Mouse (Mus musculus): ENCODE data around the gene Pak3. TPM values are rescaled to one million over a fixed set of nuclear protein-coding genes. Genes with fewer than 3 reads are reported as not detected.
"Not testable (repeated sequence)": the region's sequence is repeated elsewhere in the genome, so short reads cannot be mapped to it uniquely, and the experiment has no call there.

Gene Pak3
- 149 and 162 TPM in 2 replicates for polyA plus RNA-seq (2015; fragmentation: Nextera tagmentation; extraction: Ambion mirVana)

DNA sequence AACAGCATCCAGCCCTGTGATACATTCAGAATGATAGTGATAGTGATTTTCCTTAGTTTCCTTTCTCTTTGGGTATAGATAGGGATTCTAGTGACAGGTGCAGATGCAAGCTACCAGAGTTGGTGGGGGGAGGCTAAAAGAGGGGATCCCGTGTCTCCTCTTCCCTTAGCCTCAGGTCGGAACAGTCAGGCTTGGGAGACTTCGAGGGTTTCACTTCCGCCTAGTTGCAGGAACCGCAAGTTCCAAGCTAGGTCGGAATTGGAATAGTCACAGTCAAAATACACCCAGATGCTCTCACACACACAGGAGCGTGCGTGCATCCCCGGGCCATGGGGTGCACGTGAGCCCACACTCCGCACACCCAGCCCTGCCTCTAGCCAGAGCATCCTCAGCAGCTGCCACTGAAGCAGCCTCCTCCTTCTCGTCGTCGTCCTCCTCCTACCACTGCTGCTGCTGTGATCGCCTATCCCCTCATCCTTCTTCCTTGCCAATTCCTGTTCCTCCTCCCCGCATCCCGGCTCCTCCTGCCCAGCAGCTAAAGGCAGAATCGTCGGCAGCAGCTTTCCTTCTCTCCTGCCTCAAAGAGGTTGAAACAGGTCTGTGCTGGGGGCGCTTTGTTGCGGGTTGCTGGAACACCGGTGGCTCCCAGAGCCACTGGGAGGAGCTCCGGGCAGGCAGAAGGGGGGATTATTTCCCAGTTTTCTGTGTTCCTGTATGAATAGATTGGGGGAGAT, at the start of gene Pak3:
Pak3 (plus strand) TSS at position 424 of the 734 bp plus-strand sequence.
- Histone ChIP-seq H3K9ac (peak within 1 kb of the TSS; percentile 77), H3K4me2 (peak within 1 kb of the TSS; percentile 62), H3K27ac (peak within 1 kb of the TSS; percentile 91), H3K9me3 (replicated peaks) (no peaks in the 10 kb centered on the region), H3K36me3 (ENCODE audit: poor library complexity, severe bottlenecking) (no peaks in the 10 kb centered on the region), H3K27me3 (peaks cover 4% of the 10 kb centered on the region; the same call in 1 of the 2 replicates), H3K4me1 (peaks cover 11% of the 10 kb centered on the region; the same call in 1 of the 2 replicates), H3K4me3 (peak within 1 kb of the TSS; percentile 47)
- ATAC-seq, result peak; percentile 90
- 12% methylated on average over 21 of the region's 23 CpGs for WGBS

DNA sequence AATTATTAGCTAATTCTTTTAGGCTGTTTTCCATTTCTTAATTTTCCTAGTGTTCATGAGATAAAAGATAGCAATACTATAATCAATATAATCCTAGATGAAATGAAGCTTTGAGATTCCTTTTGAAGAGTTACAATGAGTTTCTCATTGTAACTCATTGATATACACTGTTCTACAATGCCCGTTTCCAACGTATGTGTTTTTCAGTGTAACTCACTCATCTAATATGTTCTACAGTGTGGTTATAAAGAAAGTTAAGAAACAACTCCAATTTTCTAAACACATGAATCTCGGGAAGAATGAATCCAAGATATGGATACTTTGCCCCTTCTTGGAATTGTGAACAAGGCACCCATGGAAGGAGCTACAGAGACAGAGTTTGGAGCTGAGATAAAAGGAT, 35.5 kb upstream of the Pak3 start:
- Histone ChIP-seq H3K9ac (no peak overlapping the region), H3K9me3 (replicated peaks) (peaks cover 3% of the 10 kb centered on the region), H3K27me3 (no peaks in the 10 kb centered on the region), H3K4me3 (no peak overlapping the region), H3K27ac (no peak overlapping the region), H3K4me1 (no peaks in the 10 kb centered on the region), H3K4me2 (no peak overlapping the region), H3K36me3 (ENCODE audit: poor library complexity, severe bottlenecking) (no peaks in the 10 kb centered on the region)
- ATAC-seq, result peak; percentile 100
- WGBS, result 80% methylated on average over 3 of the region's 3 CpGs

DNA sequence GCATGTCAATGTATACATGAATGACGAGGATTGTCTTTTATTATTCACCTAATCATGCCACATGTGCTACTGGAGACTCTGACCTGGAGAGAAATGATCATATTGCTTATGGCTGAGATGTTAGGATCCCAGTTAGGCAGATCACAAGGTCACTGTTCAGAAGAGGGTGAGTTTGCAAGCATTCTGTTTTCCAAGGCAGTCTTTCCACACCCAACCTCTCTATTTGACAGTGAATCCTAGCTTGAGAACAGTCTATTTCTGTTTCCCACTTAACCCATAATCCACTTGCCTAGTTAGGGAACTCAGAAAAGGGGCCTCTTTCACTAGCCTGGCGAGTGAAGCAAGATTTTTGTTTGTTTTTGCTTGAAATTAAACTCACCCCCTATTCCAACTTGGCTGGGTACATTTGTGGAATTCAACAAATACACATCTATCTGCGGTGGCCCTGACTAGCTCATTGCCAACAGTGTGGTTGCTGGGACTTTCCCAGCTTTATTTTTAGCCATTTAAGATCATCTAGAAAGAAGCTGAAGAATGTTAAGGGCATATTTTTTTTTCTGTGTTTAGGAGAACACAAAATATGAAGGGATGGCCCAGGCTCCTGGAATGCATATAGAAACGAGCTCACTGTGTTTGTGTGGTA, 17.2 kb upstream of the Pak3 start:
- Histone ChIP-seq H3K27me3 (no peaks in the 10 kb centered on the region), H3K4me1 (no peaks in the 10 kb centered on the region), H3K9ac (no peak overlapping the region), H3K4me2 (no peak overlapping the region), H3K4me3 (no peak overlapping the region), H3K36me3 (ENCODE audit: poor library complexity, severe bottlenecking) (no peaks in the 10 kb centered on the region), H3K27ac (no peak overlapping the region), H3K9me3 (replicated peaks) (no peaks in the 10 kb centered on the region)
- no peak for ATAC-seq
- WGBS, result 62% methylated on average over 4 of the region's 4 CpGs

DNA sequence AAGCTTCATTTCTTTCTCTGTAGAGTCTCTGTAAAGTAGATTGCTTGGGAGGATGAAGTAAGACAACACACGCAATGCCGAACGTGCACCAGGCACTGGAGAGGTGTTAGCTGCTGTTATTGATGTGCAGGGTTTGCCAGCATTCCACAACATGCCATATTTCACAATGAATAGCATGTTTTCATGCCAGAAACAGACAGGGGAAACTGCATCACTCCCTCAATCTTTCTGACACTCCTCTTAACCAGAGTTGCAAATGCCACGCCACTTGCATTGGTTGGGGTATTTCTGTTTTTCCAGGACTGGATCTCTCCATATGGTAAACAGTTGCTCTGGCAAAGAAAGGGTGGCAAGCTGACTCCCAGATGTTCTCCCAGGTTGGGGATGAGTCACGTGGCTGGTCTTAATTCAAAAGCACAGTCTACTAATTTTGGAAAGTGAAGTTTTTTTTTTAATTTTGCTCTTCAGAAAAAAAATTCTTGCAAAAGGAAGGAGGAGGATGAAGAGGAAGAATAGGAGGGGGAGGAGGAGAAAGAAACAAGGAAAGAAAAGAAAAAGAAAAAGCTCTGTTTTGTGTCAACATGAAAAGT, 16.5 kb upstream of the Pak3 start:
- no peak for ATAC-seq
- Histone ChIP-seq H3K27ac (no peak overlapping the region), H3K27me3 (no peaks in the 10 kb centered on the region), H3K4me2 (no peak overlapping the region), H3K4me1 (no peaks in the 10 kb centered on the region), H3K4me3 (no peak overlapping the region), H3K36me3 (ENCODE audit: poor library complexity, severe bottlenecking) (no peaks in the 10 kb centered on the region), H3K9me3 (replicated peaks) (no peaks in the 10 kb centered on the region), H3K9ac (no peak overlapping the region)
- WGBS, result 76% methylated on average over 5 of the region's 5 CpGs

DNA sequence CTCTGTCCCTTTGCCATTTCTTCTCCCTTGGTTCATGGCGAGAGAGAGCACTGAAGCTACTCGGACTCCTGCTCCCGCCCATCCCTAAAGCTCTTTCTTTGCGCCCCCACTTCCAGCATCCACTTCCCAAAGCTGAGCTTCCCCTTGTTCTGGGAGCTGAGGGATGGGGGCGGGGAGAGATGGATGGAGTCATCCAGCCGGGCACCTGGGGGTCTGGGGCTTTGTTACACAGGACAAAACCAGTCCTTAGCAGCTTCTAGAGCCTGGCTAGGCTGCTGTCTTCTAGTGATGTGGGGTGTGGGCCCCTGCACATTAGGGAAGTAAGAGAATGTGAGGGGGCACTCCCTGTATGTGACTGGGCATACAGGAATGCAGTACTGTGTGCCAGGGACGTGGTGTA, 526 bp downstream of the Pak3 start:
- Histone ChIP-seq H3K27ac (peak overlapping the region; percentile 91), H3K9me3 (replicated peaks) (no peaks in the 10 kb centered on the region), H3K27me3 (peaks cover 4% of the 10 kb centered on the region; the same call in 1 of the 2 replicates), H3K9ac (peak overlapping the region; percentile 77), H3K4me2 (peak overlapping the region; percentile 62), H3K4me1 (peaks cover 11% of the 10 kb centered on the region; the same call in 1 of the 2 replicates), H3K4me3 (peak overlapping the region; percentile 47), H3K36me3 (ENCODE audit: poor library complexity, severe bottlenecking) (no peaks in the 10 kb centered on the region)
- ATAC-seq, result peak; percentile 82
- 12% methylated on average over 6 of the region's 7 CpGs for WGBS

DNA sequence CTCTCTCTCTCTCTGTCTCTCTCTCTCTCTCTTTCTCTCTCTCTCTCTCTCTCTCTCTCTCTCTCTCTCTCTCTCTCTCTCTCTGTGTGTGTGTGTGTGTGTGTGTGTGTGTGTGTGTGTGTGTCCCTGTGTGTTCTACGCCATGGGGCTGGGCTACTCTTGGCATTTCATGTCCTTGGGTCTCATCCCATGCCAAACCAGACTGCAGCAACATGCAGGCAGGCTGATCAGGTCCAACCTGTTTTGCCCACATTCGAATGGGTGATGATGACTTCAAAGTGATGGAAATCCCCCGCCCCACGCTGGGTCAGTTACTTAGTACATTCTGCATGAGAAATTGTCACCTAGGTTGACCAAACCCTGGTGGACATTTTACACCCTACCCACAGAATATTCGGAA, 1.1 kb downstream of the Pak3 start:
- not testable (repeated sequence) for H3K27me3 ChIP-seq; H3K9ac ChIP-seq; H3K36me3 ChIP-seq (ENCODE audit: poor library complexity, severe bottlenecking); H3K9me3 ChIP-seq (replicated peaks); H3K27ac ChIP-seq
- 0 out of 2 replicates have a peak, but pooled peaks have one; percentile 10 for ATAC-seq
- Histone ChIP-seq H3K4me2 (peak overlapping the region; percentile 62), H3K4me1 (peaks cover 11% of the 10 kb centered on the region; the same call in 1 of the 2 replicates), H3K4me3 (peak overlapping the region; percentile 47)
- 56% methylated on average over 5 of the region's 5 CpGs for WGBS

DNA sequence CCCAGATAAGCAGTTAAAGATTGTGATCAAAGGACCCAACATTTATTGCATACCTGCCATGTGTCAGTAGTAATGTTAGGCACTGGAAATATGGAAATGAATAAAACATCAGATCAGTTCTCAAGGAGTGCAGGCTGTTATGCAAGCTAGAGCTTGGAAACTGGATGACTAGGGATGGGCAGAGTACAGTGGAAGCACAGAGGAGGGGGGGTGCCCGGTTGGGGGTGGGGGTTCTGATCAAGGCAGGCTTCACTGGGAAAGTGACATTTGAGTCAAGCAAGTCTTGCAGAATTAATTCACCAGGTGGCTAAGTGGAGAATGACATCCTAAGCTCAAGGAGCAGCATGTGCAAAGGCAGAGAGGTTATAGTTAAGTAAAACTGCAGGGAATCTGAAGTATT, 1.8 kb downstream of the Pak3 start:
- no peak overlapping the region for H3K9ac ChIP-seq
- 25% methylated on average over 1 of the region's 1 CpGs for WGBS
- ATAC-seq, result peak; percentile 32; the same call in 1 of the 2 replicates
- H3K4me3 ChIP-seq, result 0 out of 2 replicates have a peak overlapping the region, but pooled peaks have one; percentile 21
- no peaks in the 10 kb centered on the region for H3K36me3 ChIP-seq (ENCODE audit: poor library complexity, severe bottlenecking)
- H3K9me3 ChIP-seq (replicated peaks), result no peaks in the 10 kb centered on the region
- H3K27ac ChIP-seq, result no peak overlapping the region
- H3K4me2 ChIP-seq, result peak overlapping the region; percentile 62
- peaks cover 11% of the 10 kb centered on the region; the same call in 1 of the 2 replicates for H3K4me1 ChIP-seq
- H3K27me3 ChIP-seq, result peaks cover 4% of the 10 kb centered on the region; the same call in 1 of the 2 replicates

DNA sequence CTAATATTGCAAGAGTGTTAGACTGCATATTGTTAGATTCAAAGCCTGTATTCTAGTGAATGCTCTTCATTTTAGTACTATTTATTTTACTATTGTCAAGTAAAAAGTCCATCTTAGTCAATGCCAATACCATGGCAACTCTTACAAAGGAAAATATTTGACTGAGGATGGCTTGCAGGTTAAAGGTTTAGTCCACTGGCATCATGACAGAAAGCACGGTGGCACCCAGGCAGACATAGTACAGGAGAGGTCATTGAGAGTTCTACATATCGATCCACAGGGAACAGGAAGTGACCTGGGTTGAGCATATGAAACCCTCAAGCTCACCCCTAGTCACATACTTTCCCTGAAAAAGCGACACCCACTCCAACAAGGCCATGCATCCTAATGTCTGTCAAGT, 13.9 kb downstream of the Pak3 start:
- Histone ChIP-seq H3K9ac (no peak overlapping the region), H3K4me3 (no peak overlapping the region), H3K4me1 (peaks cover 7% of the 10 kb centered on the region; the same call in 1 of the 2 replicates), H3K27ac (no peak overlapping the region), H3K27me3 (peaks cover 6% of the 10 kb centered on the region; the same call in 1 of the 2 replicates), H3K36me3 (ENCODE audit: poor library complexity, severe bottlenecking) (no peaks in the 10 kb centered on the region), H3K9me3 (replicated peaks) (no peaks in the 10 kb centered on the region), H3K4me2 (no peak overlapping the region)
- 91% methylated on average over 3 of the region's 3 CpGs for whole genome bisulfite sequencing
- no peak for ATAC-seq

DNA sequence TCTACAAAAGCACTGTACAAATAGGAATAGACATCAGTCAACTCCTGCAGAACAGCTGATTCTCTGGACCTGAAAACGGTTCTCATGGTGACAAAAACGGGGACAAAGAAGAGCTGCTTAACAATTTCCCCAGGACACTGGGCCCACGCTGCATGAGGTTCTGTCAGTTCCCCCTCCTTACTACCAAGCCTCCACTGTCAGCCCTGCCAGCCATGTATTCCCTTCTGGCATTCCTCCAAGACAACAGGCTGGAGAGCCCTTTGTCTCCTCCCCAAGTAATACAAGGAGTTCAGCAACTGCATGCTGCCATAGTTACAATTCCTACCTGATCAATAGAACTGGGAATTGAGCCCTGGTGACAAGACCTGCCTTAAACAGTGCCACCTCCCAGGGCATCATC, 15.2 kb downstream of the Pak3 start:
- H3K4me3 ChIP-seq, result no peak overlapping the region
- no peak overlapping the region for H3K9ac ChIP-seq
- no peak overlapping the region for H3K4me2 ChIP-seq
- peak; percentile 73; the same call in 1 of the 2 replicates for ATAC-seq
- H3K27me3 ChIP-seq, result peaks cover 6% of the 10 kb centered on the region; the same call in 1 of the 2 replicates
- H3K4me1 ChIP-seq, result peaks cover 7% of the 10 kb centered on the region; the same call in 1 of the 2 replicates
- peak overlapping the region; percentile 54 for H3K27ac ChIP-seq
- WGBS, result 60% methylated on average over 3 of the region's 3 CpGs
- H3K36me3 ChIP-seq (ENCODE audit: poor library complexity, severe bottlenecking), result no peaks in the 10 kb centered on the region
- no peaks in the 10 kb centered on the region for H3K9me3 ChIP-seq (replicated peaks)

DNA sequence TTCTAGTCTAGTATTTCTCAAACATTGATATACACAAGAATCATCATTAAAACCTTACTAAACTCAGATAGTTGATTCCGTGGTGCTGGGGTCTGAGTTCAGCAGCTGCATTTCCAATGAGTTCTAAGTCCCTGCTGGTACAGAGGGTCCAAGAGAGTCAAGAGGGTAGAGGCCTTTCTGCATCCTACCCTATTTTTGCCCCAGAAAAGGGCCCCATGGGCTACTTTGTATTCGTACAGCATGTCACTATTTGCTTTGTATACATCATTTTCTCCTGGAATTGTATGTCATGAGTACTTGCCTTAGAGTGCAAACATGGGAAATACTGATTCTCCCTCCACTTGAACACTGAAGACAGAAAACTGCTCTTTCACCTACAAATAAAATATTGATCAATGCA, 24.4 kb downstream of the Pak3 start:
- H3K4me2 ChIP-seq, result no peak overlapping the region
- peaks cover 11% of the 10 kb centered on the region for H3K4me1 ChIP-seq
- H3K27me3 ChIP-seq, result no peaks in the 10 kb centered on the region
- H3K9me3 ChIP-seq (replicated peaks), result no peaks in the 10 kb centered on the region
- WGBS, result 36% methylated on average over 2 of the region's 2 CpGs
- no peak overlapping the region for H3K9ac ChIP-seq
- H3K4me3 ChIP-seq, result no peak overlapping the region
- H3K36me3 ChIP-seq (ENCODE audit: poor library complexity, severe bottlenecking), result no peaks in the 10 kb centered on the region
- peak overlapping the region; percentile 85 for H3K27ac ChIP-seq
- peak; percentile 46 for ATAC-seq

DNA sequence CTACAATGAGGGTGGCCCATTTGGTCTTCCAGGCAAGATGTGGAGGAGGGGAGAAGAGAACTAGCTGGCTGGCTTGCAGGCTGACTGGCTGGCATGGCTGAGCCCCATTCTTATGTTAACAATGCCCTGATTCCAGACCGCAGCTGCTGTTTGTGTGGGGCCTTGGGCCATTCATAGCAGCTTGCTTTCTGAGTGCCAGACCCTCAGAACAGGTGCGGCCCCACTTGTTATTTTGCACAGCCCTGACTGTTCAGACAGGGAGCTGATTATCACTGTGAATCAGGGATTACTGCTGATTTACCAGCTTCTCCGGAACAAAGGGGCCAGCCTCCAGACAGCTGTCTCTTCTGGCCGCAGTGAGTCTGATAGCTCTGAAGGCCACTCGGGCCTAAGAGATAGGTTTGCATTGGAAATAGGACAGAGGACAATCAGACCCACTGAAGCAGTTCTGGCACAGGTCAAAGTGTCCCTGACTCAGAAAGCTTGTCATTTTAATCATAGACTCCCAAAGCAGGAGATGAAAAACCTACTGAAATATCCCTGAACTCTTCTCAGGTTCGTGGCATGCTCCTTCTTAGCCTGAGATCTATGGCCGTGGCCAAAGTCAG, 24.9 kb downstream of the Pak3 start:
- 28% methylated on average over 7 of the region's 7 CpGs for WGBS
- H3K4me1 ChIP-seq, result peaks cover 11% of the 10 kb centered on the region
- H3K27me3 ChIP-seq, result no peaks in the 10 kb centered on the region
- H3K36me3 ChIP-seq (ENCODE audit: poor library complexity, severe bottlenecking), result no peaks in the 10 kb centered on the region
- peak overlapping the region; percentile 85 for H3K27ac ChIP-seq
- no peaks in the 10 kb centered on the region for H3K9me3 ChIP-seq (replicated peaks)
- no peak overlapping the region for H3K9ac ChIP-seq
- peak; percentile 97 for ATAC-seq
- no peak overlapping the region; the same call in 1 of the 2 replicates for H3K4me2 ChIP-seq
- no peak overlapping the region for H3K4me3 ChIP-seq

Measured in forebrain, embryonic 13.5 days (tissue).